Mouse (Mus musculus) cerebellum, adult 2 months (tissue): ENCODE data around the gene Ahcyl2.

ENCODE experiments used
- CTCF ChIP-seq: fragments of 200-500 bp; IDR thresholded peaks from 2 replicates; pipeline ENCODE4 v1.5.1; 2011; ENCODE audit warnings: low read depth, mild to moderate bottlenecking, control low read depth, low read length, moderate library complexity, borderline replicate concordance; ENCODE audit not compliant: insufficient read depth
- POLR2A ChIP-seq: fragments of 200-500 bp; IDR thresholded peaks from 2 replicates; pipeline ENCODE4 v1.6.1; 2011; ENCODE audit warnings: low read length, control low read depth, borderline replicate concordance; ENCODE audit not compliant: insufficient read depth

GRCm38 (mm10) chr6:29793520-29793919, 25.7 kb downstream of the Ahcyl2 start:
- TF ChIP-seq POLR2A = no peak
- no peak for TF ChIP-seq CTCF
